Mouse (Mus musculus) limb, embryonic 11.5 days (tissue): ENCODE data around the gene Dars. TPM values are rescaled to one million over a fixed set of nuclear protein-coding genes. Genes with fewer than 3 reads are reported as not detected.

Source experiments
- ATAC-seq: fragments of 200-750 bp; cut with Nextera tagmentation; 2 replicates; pipeline ENCODE4 v1.8.0; 2017; ENCODE audit warnings: low read depth; ENCODE audit not compliant: insufficient number of reproducible peaks, low FRiP score, low TSS enrichment
- DNase-seq: peaks from one replicate; pipeline ENCODE4 v3.0.0-alpha.2; 2015; ENCODE audit warnings: low spot score
- H3K27ac ChIP-seq: fragments of 300-500 bp; sonication (generic); replicated peaks from 2 replicates; pipeline ENCODE4 v1.5.1; 2014; ENCODE audit warnings: low read depth, mild to moderate bottlenecking, low read length
- H3K27me3 ChIP-seq: fragments of 300-500 bp; sonication (generic); 2 replicates; pipeline ENCODE4 v1.6.1; 2014; ENCODE audit warnings: mild to moderate bottlenecking, low read length, mixed read lengths; ENCODE audit not compliant: control insufficient read depth, insufficient read depth
- H3K36me3 ChIP-seq: fragments of 300-500 bp; sonication (generic); 2 replicates; pipeline ENCODE4 v1.6.1; 2014; ENCODE audit warnings: mild to moderate bottlenecking, low read length, moderate library complexity, mixed read lengths; ENCODE audit not compliant: control insufficient read depth, insufficient read depth
- H3K4me1 ChIP-seq: fragments of 300-500 bp; sonication (generic); 2 replicates; pipeline ENCODE4 v1.6.1; 2014; ENCODE audit warnings: low read length, mixed read lengths; ENCODE audit not compliant: control insufficient read depth, insufficient read depth
- H3K4me2 ChIP-seq: fragments of 300-500 bp; sonication (generic); 2 replicates; pipeline ENCODE4 v1.6.1; 2014; ENCODE audit warnings: low read depth, mild to moderate bottlenecking, moderate library complexity; ENCODE audit not compliant: severe bottlenecking
- H3K4me3 ChIP-seq: fragments of 300-500 bp; sonication (generic); 2 replicates; pipeline ENCODE4 v1.5.1; 2014; ENCODE audit warnings: low read depth, low read length
- H3K9ac ChIP-seq: fragments of 300-500 bp; sonication (generic); 2 replicates; pipeline ENCODE4 v1.6.1; 2014; ENCODE audit warnings: mild to moderate bottlenecking, low read length
- H3K9me3 ChIP-seq: fragments of 300-500 bp; sonication (generic); 2 replicates; pipeline ENCODE4 v1.6.1; 2016; ENCODE audit warnings: low read length; ENCODE audit not compliant: control insufficient read depth
- WGBS: fragments of 180-500 bp; shearing (Covaris S2); extraction: QIAGEN DNeasy Blood & Tissue Kit; methylation state at CpG from one replicate; pipeline ENCODE4 v1.1.7; 2014; 5-methylcytosine and 5-hydroxymethylcytosine counted together
- polyA plus RNA-seq: library from polyadenylated mRNA; unstranded; fragments of >200 nt; fragmentation: Nextera tagmentation; extraction: Ambion mirVana; gene quantifications from 2 replicates; pipeline ENCODE4 v1.2.1, GENCODE M21; 2014

Gene Dars
- polyA plus RNA-seq, 1 experiment from 2014 or later, result 104 TPM

DNA sequence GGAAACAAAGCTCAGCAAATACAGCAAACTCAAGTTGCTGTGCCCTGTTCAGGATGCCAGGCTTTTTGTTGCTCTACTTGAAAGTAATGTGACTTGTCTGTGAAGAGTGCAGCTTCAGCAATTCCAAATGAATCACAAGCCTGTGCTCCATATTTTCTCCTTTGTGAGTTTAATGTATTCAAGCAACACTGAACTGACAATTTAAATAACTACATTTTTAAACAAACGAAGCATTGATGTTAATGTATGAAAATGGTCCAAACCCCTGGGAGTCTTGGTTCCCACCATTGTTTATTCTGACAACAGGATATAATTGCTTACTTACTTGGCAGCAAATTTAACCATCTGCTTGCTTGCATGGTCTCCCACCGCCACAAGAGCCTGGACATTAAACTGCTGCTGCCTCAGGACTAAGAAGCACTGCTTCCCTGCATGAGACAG is 12.1 kb downstream of the Dars start:
- H3K36me3 ChIP-seq, result no peaks in the 10 kb centered on the region
- DNase-seq, result no peak

GRCm38 (mm10) chr1:128400926-128401325 is 16.2 kb downstream of the Dars start:
- no peak overlapping the region for H3K4me3 ChIP-seq
- no peak for DNase-seq
- WGBS, result 62% methylated on average over 2 of the region's 2 CpGs
- peaks cover 3% of the 10 kb centered on the region; the same call in 1 of the 2 replicates for H3K36me3 ChIP-seq
- no peak overlapping the region for H3K27ac ChIP-seq
- H3K4me2 ChIP-seq, result no peak overlapping the region
- H3K9ac ChIP-seq, result no peak overlapping the region
- no peaks in the 10 kb centered on the region for H3K4me1 ChIP-seq
- H3K9me3 ChIP-seq, result no peaks in the 10 kb centered on the region
- ATAC-seq, result no peak
- H3K27me3 ChIP-seq, result no peaks in the 10 kb centered on the region

More for the DNA sequence above, 12.1 kb downstream of the Dars start:
- Histone ChIP-seq H3K4me3 (no peak overlapping the region), H3K4me1 (no peaks in the 10 kb centered on the region), H3K9ac (no peak overlapping the region), H3K27ac (no peak overlapping the region), H3K9me3 (no peaks in the 10 kb centered on the region), H3K4me2 (no peak overlapping the region), H3K27me3 (no peaks in the 10 kb centered on the region)
- no peak for ATAC-seq
- 90% methylated on average over 2 of the region's 2 CpGs for WGBS

- H3K4me2 ChIP-seq, result no peak overlapping the region
- no peak overlapping the region for H3K4me3 ChIP-seq
- no peak overlapping the region for H3K27ac ChIP-seq
- no peaks in the 10 kb centered on the region for H3K4me1 ChIP-seq
- no peaks in the 10 kb centered on the region for H3K9me3 ChIP-seq
- ATAC-seq, result no peak
- no peak for DNase-seq
- H3K36me3 ChIP-seq, result peaks cover 3% of the 10 kb centered on the region; the same call in 1 of the 2 replicates
- H3K9ac ChIP-seq, result no peak overlapping the region
- H3K27me3 ChIP-seq, result no peaks in the 10 kb centered on the region
- 82% methylated on average over 5 of the region's 5 CpGs for WGBS
Observed at GRCm38 (mm10) chr1:128399941-128400915, 16.9 kb downstream of the Dars start.

GRCm38 (mm10) chr1:128398738-128399445 is 18.3 kb downstream of the Dars start:
- WGBS, result 93% methylated on average over 5 of the region's 5 CpGs
- no peak for ATAC-seq
- DNase-seq, result no peak
- H3K27ac ChIP-seq, result no peak overlapping the region
- no peak overlapping the region for H3K9ac ChIP-seq
- peaks cover 3% of the 10 kb centered on the region; the same call in 1 of the 2 replicates for H3K36me3 ChIP-seq
- no peak overlapping the region for H3K4me3 ChIP-seq
- no peaks in the 10 kb centered on the region for H3K4me1 ChIP-seq
- H3K27me3 ChIP-seq, result no peaks in the 10 kb centered on the region
- no peak overlapping the region for H3K4me2 ChIP-seq
- H3K9me3 ChIP-seq, result no peaks in the 10 kb centered on the region

DNA sequence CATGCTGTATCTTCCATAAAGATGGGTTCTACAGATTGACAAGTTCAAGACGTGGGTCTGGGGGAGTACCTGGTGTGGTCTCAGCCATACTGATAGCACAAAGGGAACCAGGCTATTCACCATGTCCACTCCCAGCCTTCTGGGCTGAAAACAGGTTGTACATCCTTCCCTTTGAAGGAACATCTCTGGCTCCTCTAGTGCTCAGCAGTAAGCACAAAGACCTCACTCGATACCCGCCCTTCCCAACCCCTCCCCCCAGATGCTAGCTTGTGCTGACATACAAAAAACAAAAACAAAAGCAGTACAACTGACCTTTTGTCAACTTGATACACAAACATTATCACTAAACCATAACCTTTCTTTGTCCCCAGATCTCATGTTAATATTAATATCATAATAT is 22.5 kb downstream of the Dars start:
- 87% methylated on average over 3 of the region's 3 CpGs for WGBS
- Histone ChIP-seq H3K4me1 (no peaks in the 10 kb centered on the region), H3K27ac (no peak overlapping the region), H3K4me3 (no peak overlapping the region), H3K27me3 (no peaks in the 10 kb centered on the region), H3K9ac (no peak overlapping the region), H3K9me3 (no peaks in the 10 kb centered on the region), H3K4me2 (no peak overlapping the region), H3K36me3 (peaks cover 3% of the 10 kb centered on the region; the same call in 1 of the 2 replicates)
- no peak for ATAC-seq
- no peak for DNase-seq

GRCm38 (mm10) chr1:128392382-128392781 is 24.8 kb downstream of the Dars start:
- no peaks in the 10 kb centered on the region for H3K9me3 ChIP-seq
- H3K4me2 ChIP-seq, result no peak overlapping the region
- DNase-seq, result no peak
- WGBS, result 87% methylated on average over 2 of the region's 2 CpGs
- H3K27ac ChIP-seq, result no peak overlapping the region
- H3K4me1 ChIP-seq, result no peaks in the 10 kb centered on the region
- H3K36me3 ChIP-seq, result no peaks in the 10 kb centered on the region; the same call in 1 of the 2 replicates
- H3K9ac ChIP-seq, result no peak overlapping the region
- no peak for ATAC-seq
- no peak overlapping the region for H3K4me3 ChIP-seq
- H3K27me3 ChIP-seq, result no peaks in the 10 kb centered on the region

GRCm38 (mm10) chr1:128386487-128386886 is 30.7 kb downstream of the Dars start:
- 93% methylated on average over 7 of the region's 7 CpGs for WGBS
- Histone ChIP-seq H3K4me1 (no peaks in the 10 kb centered on the region), H3K4me3 (no peak overlapping the region), H3K27me3 (no peaks in the 10 kb centered on the region), H3K9me3 (no peaks in the 10 kb centered on the region), H3K27ac (no peak overlapping the region), H3K9ac (no peak overlapping the region), H3K4me2 (no peak overlapping the region), H3K36me3 (peaks cover 3% of the 10 kb centered on the region)
- no peak for DNase-seq
- no peak for ATAC-seq

DNA sequence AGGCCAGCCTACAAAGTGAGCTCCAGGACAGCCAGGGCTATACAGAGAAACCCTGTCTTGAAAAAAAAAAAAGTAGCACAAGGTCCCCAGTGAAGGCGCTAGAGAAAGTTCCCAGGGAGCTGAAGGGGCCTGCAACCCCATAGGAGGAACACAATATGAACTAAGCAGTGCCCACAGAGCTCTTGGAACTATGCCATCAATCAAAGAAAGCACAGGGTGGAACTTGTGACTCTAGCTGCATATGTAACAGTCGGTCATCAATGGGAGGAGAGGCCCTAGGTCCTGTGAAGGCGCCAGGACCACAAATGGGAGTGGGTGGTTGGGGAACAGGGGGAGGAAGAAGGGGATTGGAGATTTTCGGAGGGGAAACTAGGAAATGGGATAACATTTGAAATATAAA is 40.3 kb downstream of the Dars start:
- Histone ChIP-seq H3K27me3 (no peaks in the 10 kb centered on the region), H3K36me3 (peaks cover 4% of the 10 kb centered on the region), H3K4me3 (no peak overlapping the region), H3K9ac (no peak overlapping the region), H3K4me2 (no peak overlapping the region), H3K27ac (no peak overlapping the region), H3K4me1 (no peaks in the 10 kb centered on the region), H3K9me3 (no peaks in the 10 kb centered on the region)
- 97% methylated on average over 4 of the region's 4 CpGs for WGBS
- no peak for ATAC-seq
- no peak for DNase-seq
